ENCODE assay signal across 24 mouse cellular contexts in the genomic region with DNA sequence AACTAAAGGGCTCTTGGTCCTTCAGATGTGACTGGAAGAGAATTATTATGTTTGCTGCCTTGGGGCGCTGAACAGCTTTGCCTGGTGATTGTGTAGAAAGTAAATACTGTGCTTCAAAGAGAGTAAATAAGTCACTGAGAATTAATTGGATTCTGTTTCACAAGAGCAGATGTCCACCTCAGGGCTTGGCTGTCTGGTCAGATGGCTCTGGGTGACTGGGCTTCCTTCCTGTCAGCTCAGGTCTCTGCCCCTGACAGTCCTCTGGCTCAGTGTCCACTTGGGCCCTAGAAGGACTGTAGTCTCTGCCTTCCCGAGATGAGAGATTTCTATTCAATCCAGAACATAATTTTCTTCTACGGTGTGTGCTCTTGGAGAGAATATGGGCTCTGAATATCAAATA.
DNase-seq lines count a peak whose midpoint lies in the region; ATAC-seq lines count a peak whose summit lies in the region.
"Had no signal": no experiment of that assay in that cellular context is flagged by ENCODE, and none has a peak within 500 bp of the region (broad histone marks: within the 10 kb centered on the region; RNA-seq: fewer than 3 reads in every experiment).

No protein-coding gene starts in this region.

- H3K9ac ChIP-seq in heart, embryonic 11.5 days (ENCODE audit: low read depth, low read length), result no peak overlapping the region
- H3K9ac ChIP-seq: embryonic facial prominence, embryonic 15.5 days; heart, embryonic 15.5 days; limb, embryonic 15.5 days; liver, postnatal 0 days had no signal

- WGBS in heart, embryonic 11.5 days (ENCODE audit: insufficient replicate concordance), result 66% methylated on average over 3 of the region's 3 CpGs

- H3K36me3 ChIP-seq in heart, embryonic 11.5 days (ENCODE audit: control insufficient read depth, insufficient read depth, low read length), result no peaks in the 10 kb centered on the region
- H3K36me3 ChIP-seq: embryonic facial prominence, embryonic 15.5 days; heart, embryonic 15.5 days; limb, embryonic 15.5 days had no signal

- H3K9me3 ChIP-seq in heart, embryonic 11.5 days (replicated peaks; ENCODE audit: control insufficient read depth, low read length), result no peaks in the 10 kb centered on the region
- H3K9me3 ChIP-seq: embryonic facial prominence, embryonic 15.5 days; heart, embryonic 15.5 days; limb, embryonic 15.5 days had no signal

- DNase-seq in embryo, embryonic 10 days (ENCODE audit: low spot score), result peak; percentile 9
- no peak for DNase-seq in embryo, embryonic 9.5 days (ENCODE audit: extremely low spot score)
- peak; percentile 13 for DNase-seq in left cerebral cortex, postnatal 4 days
- DNase-seq in left cerebral cortex, adult 18-20 months (ENCODE audit: low spot score in 2 of 2), result no peak
- peak; percentile 49 for DNase-seq in cerebellum, adult 11-12 months
- peak; percentile 47 to 55 for DNase-seq in cerebellum, postnatal 14 days
- no peak for DNase-seq in frontal cortex, postnatal 10 days (ENCODE audit: low spot score in 2 of 2)
- DNase-seq: adrenal gland, postnatal 25 days; embryo, embryonic 11 days; gastrocnemius, postnatal 10 days; heart, adult 2 months; kidney, adult 11 months; layer of hippocampus, adult 9-11 months; right cerebral cortex, adult 18-20 months; thymus, postnatal 14 days had no signal

- H3K27ac ChIP-seq in heart, embryonic 11.5 days (ENCODE audit: low read depth, low read length), result no peak overlapping the region
- H3K27ac ChIP-seq: embryonic facial prominence, embryonic 15.5 days; heart, adult 2 months; heart, embryonic 15.5 days; limb, embryonic 15.5 days; stomach, postnatal 0 days had no signal

- H3K4me3 ChIP-seq in heart, embryonic 11.5 days (ENCODE audit: low read depth, low read length), result no peak overlapping the region
- H3K4me3 ChIP-seq: embryonic facial prominence, embryonic 15.5 days; heart, adult 2 months; heart, embryonic 15.5 days; limb, embryonic 15.5 days; megakaryocyte, embryonic 14.5 days had no signal

- H3K4me2 ChIP-seq in heart, embryonic 11.5 days, result no peak overlapping the region
- H3K4me2 ChIP-seq: embryonic facial prominence, embryonic 15.5 days; heart, embryonic 15.5 days; limb, embryonic 15.5 days had no signal

- no peaks in the 10 kb centered on the region for H3K27me3 ChIP-seq in heart, embryonic 11.5 days (ENCODE audit: control insufficient read depth, insufficient read depth, low read length)
- H3K27me3 ChIP-seq: embryonic facial prominence, embryonic 15.5 days; heart, embryonic 15.5 days; limb, embryonic 15.5 days; megakaryocyte, embryonic 14.5 days had no signal

- no peak for ATAC-seq in heart, embryonic 11.5 days (replicated peaks; ENCODE audit: insufficient number of reproducible peaks, low FRiP score, low TSS enrichment)
- ATAC-seq: activated CD4-positive, CD25-positive, alpha-beta regulatory T cell, adult 4 months; CD4-positive, CD25-positive, alpha-beta regulatory T cell, adult 4 months; liver, postnatal 0 days had no signal

- H3K4me1 ChIP-seq in heart, embryonic 11.5 days (ENCODE audit: control insufficient read depth, insufficient read depth, low read length), result no peaks in the 10 kb centered on the region
- H3K4me1 ChIP-seq: embryonic facial prominence, embryonic 15.5 days; megakaryocyte, embryonic 14.5 days had no signal

- intact Hi-C loops in left cerebral cortex, postnatal 4 days (cut with DNase I), result no loop called here

Comparison
In these comparisons a context has a peak if more than half of its experiments do, and no peak if none do; other contexts are left out.
1. DNase-seq: peak in embryo, embryonic 10 days (single experiment), left cerebral cortex, postnatal 4 days (single experiment), cerebellum, adult 11-12 months (single experiment) and cerebellum, postnatal 14 days (2 of 2); none in embryo, embryonic 9.5 days (single experiment), left cerebral cortex, adult 18-20 months (0 of 2) and frontal cortex, postnatal 10 days (0 of 2).